Mouse (Mus musculus) fibroblast of lung, adult 2 months (primary cell): Measurements from ENCODE around the gene Marcks.

ENCODE experiments used
- DNase-seq: peaks from one replicate; pipeline ENCODE4 v3.0.0-alpha.2; 2011; ENCODE audit warnings: low read depth

Marcks gene

DNA sequence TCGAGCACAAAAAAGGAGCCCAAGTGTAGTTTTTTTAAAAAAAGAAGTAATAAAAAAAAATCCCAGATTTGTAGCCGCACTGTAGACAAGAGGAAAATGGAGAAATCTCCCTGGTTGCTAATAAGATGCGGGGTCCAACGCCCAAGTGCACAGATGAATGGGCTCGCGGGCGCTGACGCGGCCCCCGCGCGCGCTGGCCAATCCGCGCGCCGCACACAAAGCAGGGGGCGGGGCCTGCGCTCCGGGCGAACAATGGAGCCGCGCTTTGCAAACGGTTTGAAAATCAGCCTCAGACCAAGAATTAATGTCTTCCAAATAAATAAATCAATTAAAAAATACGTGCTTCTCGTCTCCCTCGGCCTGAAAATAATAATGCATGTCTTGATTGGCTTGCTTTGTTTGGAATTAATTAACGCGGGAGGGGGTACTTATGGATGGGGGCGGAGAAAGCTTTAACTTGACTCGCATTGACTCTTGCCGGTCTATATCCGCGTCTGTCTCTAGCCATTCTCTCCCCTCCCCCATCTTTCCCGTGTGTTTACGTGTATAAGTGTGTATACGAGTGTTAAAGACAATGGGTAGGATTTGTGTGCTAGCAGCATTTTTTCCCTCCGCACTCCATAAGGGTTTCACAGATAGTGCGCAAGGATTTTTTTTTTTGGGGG lies at the start of gene Marcks:
Gene Marcks, minus strand, starts transcription at position 143 of the 665 bp plus-strand sequence.
- DNase-seq, result peak; percentile 67

DNA sequence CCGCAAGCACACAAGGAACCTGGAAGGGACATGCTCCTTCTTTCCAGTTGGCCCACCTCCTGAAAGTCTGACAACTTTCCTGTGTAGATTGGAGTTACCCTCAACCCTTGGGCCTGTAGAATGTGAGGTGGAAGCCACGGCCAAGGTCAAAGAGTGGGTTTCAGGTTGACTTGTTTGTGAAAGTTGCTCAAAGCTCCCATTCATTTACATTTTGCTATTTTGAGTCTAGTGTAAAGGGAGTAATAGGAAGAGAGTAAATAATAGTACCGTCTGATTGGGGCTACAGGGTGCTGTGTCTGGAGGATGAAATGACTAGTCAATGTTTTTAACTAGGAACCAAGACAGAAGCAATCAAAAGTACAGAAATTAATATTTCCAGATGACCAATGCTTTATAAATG lies 38.4 kb upstream of the Marcks start:
- DNase-seq, result no peak

DNA sequence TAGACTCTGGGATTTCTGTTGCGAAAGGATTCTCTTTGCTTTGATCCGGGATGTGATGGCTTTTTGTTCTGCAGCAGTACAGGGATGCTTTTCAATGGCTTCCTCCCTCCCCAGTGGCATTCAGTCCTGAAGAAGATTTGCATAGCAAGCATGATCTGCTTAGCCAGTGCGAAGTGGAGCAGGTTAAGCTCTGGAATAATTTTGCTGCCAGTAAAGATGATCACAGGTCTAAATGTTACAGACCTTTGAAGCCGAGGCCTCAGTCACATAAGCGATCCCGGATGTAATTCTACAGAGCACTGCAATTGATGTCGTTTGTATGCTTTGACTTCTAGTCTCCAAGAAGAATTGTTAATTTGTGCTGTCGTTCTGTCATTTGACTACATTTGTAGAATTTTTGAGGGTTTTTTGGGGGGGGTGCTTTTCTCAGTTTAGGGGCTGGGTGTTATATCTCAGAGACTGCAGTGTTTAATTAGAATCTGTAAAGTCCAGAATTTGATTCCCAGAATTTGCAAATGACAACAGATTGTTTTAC lies 33.8 kb upstream of the Marcks start:
- no peak for DNase-seq

DNA sequence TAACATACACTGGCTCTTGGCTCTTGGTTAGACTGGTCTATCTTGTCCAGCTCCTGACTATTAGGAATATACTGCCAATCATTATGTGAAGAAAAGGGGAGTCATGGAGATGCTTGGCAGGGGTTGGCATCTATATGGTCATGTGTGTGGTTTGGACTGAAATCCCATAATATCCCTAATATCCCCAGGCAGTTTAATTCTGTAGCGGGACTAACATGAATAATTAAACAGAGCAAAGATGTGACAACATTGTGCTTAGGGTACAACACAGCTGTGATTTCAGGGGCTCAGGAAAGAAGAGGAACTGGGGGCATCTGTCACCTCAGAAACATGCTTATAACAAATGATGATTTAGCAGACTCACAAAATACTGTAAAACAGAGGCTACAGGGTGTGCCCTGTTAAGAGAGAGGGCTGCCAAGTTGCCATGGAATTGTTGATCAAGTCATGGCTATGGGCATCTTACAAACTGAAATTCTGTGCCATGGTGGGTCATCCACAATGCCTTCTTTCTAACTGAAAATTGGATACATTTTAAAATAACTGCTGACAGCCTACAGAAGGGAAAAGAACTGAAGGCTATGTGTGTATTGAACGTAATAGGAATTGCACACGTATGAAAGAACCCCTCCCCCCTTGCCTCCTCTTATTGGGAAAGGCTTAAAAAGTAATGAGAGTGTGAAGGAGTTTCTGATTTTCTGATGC lies 33.1 kb upstream of the Marcks start:
- no peak for DNase-seq

DNA sequence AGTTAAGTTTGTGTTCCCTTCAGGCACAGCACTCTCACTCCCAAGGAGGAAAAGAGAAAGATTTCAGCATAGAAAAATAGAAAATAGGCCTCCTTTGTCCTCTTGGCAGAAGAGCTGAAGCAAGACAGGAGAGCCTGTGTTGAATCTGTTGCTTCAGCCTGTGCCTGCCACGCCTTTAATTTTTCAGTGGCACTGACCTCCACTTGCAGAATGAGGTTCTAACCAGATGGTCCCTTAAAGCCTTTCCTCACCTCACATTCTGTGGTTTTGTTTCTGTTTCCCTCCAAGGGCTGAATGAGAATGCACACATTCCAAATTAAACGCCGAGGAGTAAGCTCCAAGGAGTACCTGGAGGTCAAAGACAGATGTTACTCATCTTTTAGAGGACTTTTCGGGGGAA lies 32.2 kb upstream of the Marcks start:
- no peak for DNase-seq

DNA sequence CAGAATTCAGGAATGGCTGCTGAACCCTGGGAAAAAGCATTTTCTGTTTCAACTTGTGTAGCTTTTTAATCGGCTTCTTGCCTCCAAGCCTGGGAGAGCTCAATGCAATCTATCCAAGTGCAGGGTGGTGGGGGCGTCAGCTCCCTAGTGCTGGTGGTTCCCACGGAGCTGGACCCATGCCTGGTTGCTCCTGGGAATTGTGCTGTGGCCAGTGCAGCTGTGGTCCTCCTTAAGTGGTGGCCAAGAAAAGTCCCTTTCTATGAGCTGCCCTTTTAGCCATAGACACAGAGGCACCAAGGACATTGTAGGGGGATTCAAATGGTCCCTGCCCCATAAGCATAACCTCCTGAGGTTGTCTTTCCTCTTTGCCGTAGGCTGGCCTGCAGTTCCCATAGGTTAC lies 31.7 kb upstream of the Marcks start:
- DNase-seq, result no peak

DNA sequence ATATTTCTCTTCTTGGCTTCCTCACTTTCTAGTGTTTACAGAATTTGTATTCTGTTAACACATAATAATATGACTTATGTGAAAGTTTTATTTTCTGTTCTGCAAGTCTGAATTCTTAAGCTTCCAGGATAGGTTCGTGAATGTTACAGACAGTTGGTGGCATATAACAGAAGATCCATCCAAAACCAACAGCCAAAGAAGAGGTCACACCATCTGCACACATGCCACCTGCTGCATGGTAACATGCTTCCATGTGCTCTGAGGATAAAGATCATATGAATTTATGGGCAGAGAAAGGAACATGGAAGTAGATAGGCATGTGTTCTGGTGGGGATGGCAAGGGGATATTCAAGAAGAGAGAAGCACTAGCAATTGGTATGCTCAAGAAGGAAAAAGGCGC lies 28.8 kb upstream of the Marcks start:
- no peak for DNase-seq

DNA sequence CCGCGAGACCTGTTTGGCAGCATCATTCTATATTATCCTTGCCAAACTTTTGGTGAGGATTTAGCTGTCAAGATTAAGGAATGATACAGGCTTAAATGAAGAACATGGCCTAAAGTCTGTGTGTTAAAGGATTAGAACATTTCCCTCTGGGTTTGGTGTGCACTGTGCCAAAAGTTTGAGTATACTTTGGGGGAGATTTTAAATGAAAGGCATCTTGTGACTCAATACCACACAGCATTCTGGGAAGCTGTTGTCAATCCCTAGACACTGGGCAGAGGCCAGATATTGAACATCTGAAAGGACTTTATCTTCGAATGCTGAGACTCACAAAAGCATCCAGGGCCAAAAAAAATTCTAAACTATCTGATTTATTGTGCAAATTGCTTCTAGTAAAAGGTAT lies 21.0 kb upstream of the Marcks start:
- DNase-seq, result no peak

DNA sequence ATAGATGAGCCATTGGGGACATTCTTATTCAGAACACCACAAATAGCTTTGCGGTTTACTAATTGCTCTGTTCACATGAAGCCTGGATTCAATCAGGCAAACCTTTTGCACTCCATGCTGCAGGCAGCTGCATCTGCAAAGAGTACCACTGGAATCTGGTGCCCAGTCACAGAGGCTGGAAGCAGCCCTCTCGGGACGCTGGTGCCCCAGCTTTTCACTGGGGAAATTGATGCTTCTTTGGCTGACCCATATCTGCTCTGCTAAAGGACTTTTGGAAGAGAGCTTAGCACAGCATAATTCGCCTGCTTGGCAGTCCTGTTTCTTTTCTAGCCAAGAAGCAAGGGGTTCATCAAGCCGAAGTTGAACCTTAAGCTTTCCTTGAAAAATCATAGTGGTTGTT lies 18.4 kb upstream of the Marcks start:
- no peak for DNase-seq

DNA sequence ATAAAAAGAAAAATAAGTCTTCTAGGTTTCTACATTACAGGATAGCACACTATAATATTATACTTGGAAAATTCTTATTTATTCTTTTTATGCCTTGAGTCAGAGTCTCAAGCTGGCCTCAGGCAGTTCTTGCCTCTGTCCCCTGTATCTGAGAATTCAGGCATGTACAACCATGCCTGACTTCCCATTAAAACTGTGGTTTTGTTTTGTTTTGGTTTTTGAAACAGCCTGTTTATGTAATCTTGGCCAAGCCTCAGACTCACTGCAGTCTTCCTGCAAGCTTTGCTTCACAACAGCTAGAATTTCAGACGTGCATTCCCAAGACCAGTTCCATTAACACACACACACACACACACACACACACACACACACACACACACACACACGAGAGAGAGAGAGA lies 16.4 kb upstream of the Marcks start:
- DNase-seq, result no peak

DNA sequence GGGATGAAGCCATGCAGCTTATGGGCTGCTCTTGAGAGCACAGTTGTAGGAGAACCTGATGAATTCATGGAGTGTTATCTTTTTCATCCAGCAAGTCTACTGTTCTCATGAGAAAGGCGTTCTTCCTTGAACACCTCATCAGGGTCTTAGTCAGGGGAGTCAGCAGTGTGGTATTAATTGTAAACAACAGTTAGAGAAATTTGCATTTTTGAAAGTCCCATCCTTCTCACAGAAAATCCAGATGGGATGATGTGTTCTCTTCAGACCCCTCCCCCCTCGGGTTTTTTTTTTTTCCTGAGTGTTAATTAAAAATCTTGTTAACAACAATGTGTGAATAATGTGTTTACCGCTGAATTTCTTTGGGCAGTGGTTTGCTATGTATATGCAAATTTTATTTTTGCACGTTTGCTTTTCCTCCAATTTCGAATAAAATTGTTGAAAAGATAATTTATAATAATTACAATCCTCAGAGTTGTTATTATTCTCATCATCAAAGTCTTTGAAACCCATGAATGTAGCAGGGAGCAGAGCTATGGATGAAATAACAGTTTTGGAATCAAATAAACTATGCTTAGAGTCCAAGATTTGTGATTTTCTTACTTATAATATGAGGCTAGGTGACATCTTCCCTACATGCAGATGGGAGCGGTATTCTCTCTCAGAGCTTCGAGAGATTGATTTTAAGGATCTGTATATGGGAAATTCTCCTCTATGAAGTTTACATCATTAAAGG lies 13.0 kb upstream of the Marcks start:
- no peak for DNase-seq

DNA sequence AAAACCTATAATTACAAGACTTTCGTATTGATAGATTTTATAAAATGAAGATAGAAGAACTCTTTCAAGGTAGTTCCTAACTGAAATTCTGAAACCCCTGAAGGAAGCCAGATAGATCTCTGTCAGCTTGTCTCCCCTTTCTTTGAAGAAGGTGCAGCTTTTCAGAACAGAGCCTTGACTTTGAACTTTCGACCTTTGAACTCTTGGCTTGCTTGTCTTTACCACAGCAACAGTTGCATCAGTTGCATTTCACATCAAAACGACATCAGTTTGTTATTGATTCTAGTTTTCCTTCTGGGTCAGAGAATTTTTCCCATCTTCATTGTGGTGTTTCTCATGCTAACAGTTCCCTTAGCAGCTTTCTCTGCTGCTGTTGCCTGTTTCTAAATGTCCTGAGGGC lies 9.3 kb upstream of the Marcks start:
- no peak for DNase-seq

DNA sequence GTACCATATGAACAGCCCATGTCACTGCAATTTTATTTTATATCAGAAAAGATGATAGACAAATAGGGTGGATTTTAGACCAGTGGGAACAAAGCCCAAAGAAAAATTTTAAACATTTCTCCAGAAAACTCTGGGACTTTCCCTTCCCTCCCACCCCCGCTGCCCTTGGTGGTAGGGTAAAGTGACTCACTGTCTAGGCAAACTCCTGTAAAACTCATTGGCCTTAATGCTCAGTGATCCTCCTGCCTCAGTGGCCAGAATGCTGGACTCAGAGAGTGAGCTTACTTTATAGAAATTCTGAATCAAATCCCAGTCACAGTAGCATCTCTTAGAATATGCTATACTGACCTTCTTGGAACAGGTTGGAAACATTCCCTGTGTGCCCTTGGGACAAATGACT lies 6.7 kb upstream of the Marcks start:
- no peak for DNase-seq

DNA sequence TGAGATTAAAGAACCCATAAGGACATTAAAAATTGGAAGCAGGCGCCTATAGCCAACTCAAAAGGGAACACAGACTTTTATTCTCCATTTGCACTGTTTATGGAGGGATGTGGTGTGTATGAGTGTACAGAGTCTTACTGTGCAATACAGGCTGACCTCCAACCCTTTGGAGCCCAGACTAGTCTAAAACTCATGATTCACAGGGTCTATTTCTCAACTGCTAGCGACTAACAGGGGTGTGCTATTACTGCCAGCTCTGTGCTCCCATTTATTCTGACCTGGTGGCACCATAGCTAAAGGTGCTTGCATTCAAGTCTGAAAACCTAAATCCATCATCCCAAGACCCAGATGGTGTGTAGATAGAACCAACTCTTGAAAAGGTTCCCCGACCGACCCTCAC lies 2.9 kb upstream of the Marcks start:
- peak; percentile 69 for DNase-seq

DNA sequence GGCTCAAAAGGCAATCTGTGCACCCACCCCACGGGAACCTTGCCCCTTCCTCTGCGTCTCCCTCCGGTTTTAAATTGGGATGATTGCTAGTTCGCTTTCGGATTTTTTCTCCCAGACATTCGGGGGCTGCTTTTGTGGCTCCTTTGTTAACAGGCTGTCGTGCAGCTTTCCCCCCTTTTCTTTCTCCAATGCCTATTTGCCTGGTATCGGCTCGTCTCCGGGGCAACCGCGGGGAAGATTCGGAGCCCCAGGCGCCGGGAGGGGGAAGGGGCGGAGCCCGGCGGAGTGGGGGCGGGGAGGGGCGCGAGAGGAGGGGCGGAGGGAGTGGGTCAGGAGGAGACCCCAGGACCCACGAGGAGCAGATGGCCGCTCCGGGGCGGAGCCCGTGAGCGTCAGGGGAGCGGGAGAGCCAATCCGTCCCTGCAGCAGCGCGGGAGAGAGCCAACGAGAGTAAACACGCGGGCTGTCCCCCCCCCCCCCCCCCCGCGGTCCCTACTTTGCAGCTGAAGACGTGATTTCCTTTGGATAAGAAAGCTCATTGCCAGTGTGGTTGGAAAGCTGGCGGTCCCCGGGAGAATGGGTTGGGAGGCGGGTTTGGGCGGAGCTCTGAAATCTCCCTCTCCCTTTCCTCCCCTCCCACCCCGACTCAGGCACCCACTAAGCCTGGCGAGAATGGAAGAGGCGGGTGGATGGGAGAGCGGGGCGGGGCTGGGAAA lies 2.2 kb upstream of the Marcks start:
- peak; percentile 83 for DNase-seq

DNA sequence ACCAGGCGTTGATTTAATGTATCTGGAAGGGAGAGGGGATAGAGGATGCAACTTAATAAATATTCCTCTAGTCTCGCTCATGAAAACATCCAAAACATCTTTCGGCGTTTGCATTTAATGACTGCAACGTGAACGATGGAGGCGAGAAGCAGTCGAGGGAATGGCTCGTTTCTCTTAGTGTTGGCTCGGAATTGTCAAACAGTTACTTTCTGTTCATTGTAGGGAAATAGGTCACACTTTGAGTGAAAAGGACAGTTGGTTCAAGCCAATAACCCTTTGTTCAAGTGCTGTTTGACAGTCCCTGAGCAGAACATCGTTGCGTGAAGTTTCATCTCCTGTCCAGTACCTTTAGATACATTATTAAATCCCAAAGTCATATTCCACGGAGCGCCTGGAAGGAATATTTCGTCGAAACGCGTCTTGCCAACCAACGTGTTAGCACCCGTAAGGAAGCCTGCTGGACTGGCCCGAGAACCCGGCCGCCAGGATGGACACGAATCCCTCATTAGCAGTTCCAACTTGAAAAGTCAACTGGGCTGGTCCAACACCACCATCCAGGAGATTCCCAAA lies 1.5 kb upstream of the Marcks start:
- DNase-seq, result no peak

DNA sequence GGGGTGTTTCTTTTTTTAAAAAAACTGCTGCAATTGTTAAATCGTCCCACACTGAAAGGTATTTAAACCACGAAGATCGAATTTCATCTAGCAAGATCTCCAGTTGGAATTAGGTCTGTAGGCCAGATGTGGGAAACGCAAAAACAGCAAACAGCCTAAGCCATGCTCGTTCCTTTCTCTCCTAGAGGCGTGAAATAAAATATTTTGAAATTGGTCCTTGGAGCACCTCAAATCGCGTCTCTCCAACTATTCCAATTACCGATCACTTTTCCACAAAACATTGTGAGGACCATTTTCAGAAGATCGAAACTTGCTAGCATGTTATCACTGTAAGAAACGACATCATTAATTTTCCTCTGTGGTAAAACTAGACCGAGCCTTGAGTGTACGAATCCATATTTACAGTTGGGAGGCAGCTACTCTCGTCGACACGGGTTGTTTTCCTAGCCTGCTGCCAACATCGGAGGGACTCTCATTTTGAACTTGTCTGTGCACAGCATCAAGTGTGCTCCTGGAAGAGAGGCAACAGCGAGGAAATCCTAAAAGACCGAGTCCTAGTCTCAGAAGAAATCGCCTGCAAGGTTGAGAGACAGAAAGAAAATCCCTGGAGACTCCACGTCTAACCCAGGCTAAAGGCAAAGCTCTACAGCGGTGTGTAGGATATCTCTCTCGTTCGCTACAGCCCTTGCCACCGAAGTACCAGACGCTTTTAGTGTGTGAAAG lies 884 bp upstream of the Marcks start:
- no peak for DNase-seq

DNA sequence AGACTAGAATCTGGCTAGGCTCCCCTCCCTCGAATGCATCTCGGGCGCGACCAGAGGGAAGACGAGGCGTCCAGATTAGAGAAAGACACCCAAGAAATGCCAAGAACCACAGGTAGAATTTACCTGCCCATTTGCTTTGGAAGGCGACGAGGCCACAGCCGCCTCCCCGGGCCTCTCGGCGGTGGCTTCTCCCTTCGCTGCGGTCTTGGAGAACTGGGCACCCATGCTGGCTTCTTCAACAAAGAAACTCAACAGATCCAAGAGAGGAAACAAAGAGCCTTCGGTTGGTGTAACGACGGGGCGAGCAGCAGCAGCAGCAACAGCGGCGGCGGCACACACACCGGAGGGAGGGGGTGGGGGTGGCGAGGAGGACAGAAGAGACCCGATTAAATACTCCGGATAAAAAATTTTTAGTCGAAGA lies 399 bp downstream of the Marcks start:
- no peak for DNase-seq

DNA sequence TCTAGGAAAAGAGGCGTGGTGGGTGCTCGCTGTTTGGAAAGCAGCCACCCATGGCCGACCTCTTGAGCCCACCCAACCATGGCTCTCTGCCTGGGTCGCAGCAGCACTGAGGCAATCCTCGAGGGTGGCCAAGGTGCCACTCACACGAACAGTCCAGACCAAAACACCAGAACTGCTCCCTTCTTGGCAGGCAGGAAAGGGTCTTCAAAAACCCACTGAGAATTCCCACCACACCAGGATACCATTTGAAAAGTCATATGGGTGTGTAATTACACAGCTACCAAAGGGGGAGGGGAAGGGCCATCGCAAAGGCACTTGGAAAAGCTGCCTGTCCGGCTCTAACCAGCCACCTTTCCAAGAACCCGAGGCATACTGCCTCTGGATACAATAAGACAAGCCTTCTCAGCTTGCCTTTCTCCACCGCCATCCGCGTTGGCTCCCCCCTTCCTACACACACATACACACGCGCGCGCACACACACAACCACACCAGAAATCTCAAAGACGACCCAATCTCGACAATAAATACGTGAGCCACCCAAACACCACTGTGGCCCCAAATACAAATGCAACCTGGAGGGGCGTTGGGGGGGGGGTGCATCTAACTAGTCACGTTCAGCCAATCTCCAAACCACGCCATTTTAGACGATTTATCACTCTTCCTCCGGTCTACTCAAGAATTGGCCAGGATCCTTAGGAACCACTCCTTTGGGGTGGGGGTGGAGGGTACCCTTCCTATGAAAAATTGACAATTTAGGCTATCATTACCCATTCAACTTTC lies 999 bp downstream of the Marcks start:
- DNase-seq, result no peak

DNA sequence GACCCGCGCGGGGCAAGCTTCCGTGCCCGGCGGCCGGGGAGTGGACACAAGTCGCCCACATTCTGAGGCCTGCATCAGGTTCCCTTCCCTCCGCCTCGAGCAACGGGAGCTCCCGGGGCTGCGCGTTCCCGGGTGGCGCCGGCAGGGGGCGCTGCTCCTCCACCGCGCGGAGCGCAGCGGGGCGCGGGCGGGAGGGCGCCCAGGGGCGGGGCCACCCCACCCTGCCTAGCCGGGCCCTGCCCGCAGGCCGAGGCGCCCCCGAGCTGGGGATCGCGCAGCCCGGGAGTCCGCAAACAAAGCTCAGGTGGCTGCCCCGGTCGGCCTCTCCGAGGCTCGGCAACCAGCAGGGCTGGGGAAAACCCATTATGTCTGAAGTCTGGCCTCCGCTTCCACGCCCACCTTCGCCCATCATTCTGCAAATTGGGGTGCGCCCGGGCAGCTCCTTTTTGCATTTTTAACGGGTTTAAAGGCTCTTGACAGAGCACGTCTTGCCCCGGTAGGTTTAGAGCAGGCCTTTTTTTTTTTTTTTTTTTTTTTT lies 1.7 kb downstream of the Marcks start:
- DNase-seq, result no peak
